Mouse (Mus musculus) stomach, embryonic 16.5 days (tissue): Measurements from ENCODE around the gene Azgp1. TPM values are rescaled to one million over a fixed set of nuclear protein-coding genes. Genes with fewer than 3 reads are reported as not detected.
"Not testable (repeated sequence)": the region's sequence is repeated elsewhere in the genome, so short reads cannot be mapped to it uniquely, and the experiment has no call there.

Source experiments
- ATAC-seq: fragments of 200-750 bp; cut with Nextera tagmentation; 2 replicates; pipeline ENCODE4 v1.8.0; 2017; ENCODE audit warnings: moderate number of reproducible peaks, moderate TSS enrichment; ENCODE audit not compliant: insufficient read depth, low FRiP score
- H3K27ac ChIP-seq: fragments of 300-500 bp; sonication (generic); 2 replicates; pipeline ENCODE4 v1.5.1; 2014; ENCODE audit warnings: low read length
- H3K27me3 ChIP-seq: fragments of 300-500 bp; sonication (generic); 2 replicates; pipeline ENCODE4 v1.6.1; 2014; ENCODE audit warnings: low read length, control low read depth, mixed read lengths; ENCODE audit not compliant: control insufficient read depth, insufficient read depth
- H3K36me3 ChIP-seq: fragments of 300-500 bp; sonication (generic); 2 replicates; pipeline ENCODE4 v1.6.1; 2014; ENCODE audit warnings: low read length; ENCODE audit not compliant: control insufficient read depth, insufficient read depth
- H3K4me1 ChIP-seq: fragments of 300-500 bp; sonication (generic); 2 replicates; pipeline ENCODE4 v1.6.1; 2014; ENCODE audit warnings: low read length, control low read depth, mixed read lengths; ENCODE audit not compliant: control insufficient read depth, insufficient read depth
- H3K4me2 ChIP-seq: fragments of 300-500 bp; sonication (generic); 2 replicates; pipeline ENCODE4 v1.6.1; 2014; ENCODE audit warnings: low read depth, low read length, mixed read lengths
- H3K4me3 ChIP-seq: fragments of 300-500 bp; sonication (generic); replicated peaks from 2 replicates; pipeline ENCODE4 v1.5.1; 2014; ENCODE audit warnings: mild to moderate bottlenecking, low read length
- H3K9ac ChIP-seq: fragments of 300-500 bp; sonication (generic); 2 replicates; pipeline ENCODE4 v1.6.1; 2014; ENCODE audit warnings: low read length
- H3K9me3 ChIP-seq: fragments of 300-500 bp; sonication (generic); replicated peaks from 2 replicates; pipeline ENCODE4 v1.6.1; 2016; ENCODE audit warnings: low read length, control low read depth; ENCODE audit not compliant: control insufficient read depth
- WGBS: fragments of 180-500 bp; shearing (Covaris S2); extraction: QIAGEN DNeasy Blood & Tissue Kit; methylation state at CpG from one replicate; pipeline ENCODE4 v1.1.7; 2014; 5-methylcytosine and 5-hydroxymethylcytosine counted together
- polyA plus RNA-seq: library from polyadenylated mRNA; unstranded; fragments of >200 nt; fragmentation: Nextera tagmentation; extraction: Ambion mirVana; gene quantifications from 2 replicates; pipeline ENCODE4 v1.2.1, GENCODE M21; 2015

Gene Azgp1
- polyA plus RNA-seq, 1 experiment from 2014 or later: 0.61 TPM

- Histone ChIP-seq H3K27ac (peak overlapping the region; percentile 46), H3K9ac (no peak overlapping the region), H3K36me3 (no peaks in the 10 kb centered on the region), H3K4me2 (no peak overlapping the region), H3K27me3 (no peaks in the 10 kb centered on the region), H3K4me3 (no peak overlapping the region), H3K9me3 (no peaks in the 10 kb centered on the region), H3K4me1 (no peaks in the 10 kb centered on the region)
- ATAC-seq: peak; percentile 78; the same call in 1 of the 2 replicates
- WGBS: 64% methylated on average over 2 of the region's 2 CpGs
These were observed 35.2 kb downstream of the Azgp1 start for GRCm38 (mm10) chr5:138016530-138016929.

- H3K4me1 ChIP-seq: no peaks in the 10 kb centered on the region
- ATAC-seq: peak; percentile 21; the same call in 1 of the 2 replicates
- no peak overlapping the region for H3K4me3 ChIP-seq
- no peak overlapping the region for H3K4me2 ChIP-seq
- no peak overlapping the region for H3K9ac ChIP-seq
- H3K36me3 ChIP-seq: no peaks in the 10 kb centered on the region
- H3K27me3 ChIP-seq: no peaks in the 10 kb centered on the region
- peak overlapping the region; percentile 21; the same call in 1 of the 2 replicates for H3K27ac ChIP-seq
- no peaks in the 10 kb centered on the region for H3K9me3 ChIP-seq
These were observed 35.7 kb downstream of the Azgp1 start for GRCm38 (mm10) chr5:138016997-138017396.

- H3K9me3 ChIP-seq, H3K4me1 ChIP-seq, ATAC-seq, H3K4me3 ChIP-seq, H3K4me2 ChIP-seq, H3K27ac ChIP-seq, H3K9ac ChIP-seq, H3K36me3 ChIP-seq, H3K27me3 ChIP-seq: not testable (repeated sequence)
- 82% methylated on average over 3 of the region's 4 CpGs for WGBS
These were observed 38.3 kb downstream of the Azgp1 start for GRCm38 (mm10) chr5:138019577-138019976.

- H3K36me3 ChIP-seq, ATAC-seq, H3K27me3 ChIP-seq, H3K9ac ChIP-seq, H3K4me1 ChIP-seq, H3K9me3 ChIP-seq, H3K4me3 ChIP-seq, H3K27ac ChIP-seq, H3K4me2 ChIP-seq: not testable (repeated sequence)
- 75% methylated on average over 3 of the region's 7 CpGs for WGBS
These were observed 39.7 kb downstream of the Azgp1 start, which contains the start of the genes Smok3a and Smok3b for GRCm38 (mm10) chr5:138020961-138021479. Gene Smok3a (plus strand): TSS chr5:138021261. Gene Smok3b (plus strand): TSS chr5:138021429.

Other genes starting within 250 kb of the Azgp1 start
- gene Nyap1, start 239.9 kb upstream of the Azgp1 start, polyA plus RNA-seq: 2.7 and 3.1 TPM in 2 replicates
- gene Tsc22d4, start 235.8 kb upstream of the Azgp1 start, polyA plus RNA-seq: 115 and 119 TPM in 2 replicates
- gene Ppp1r35, start 202.7 kb upstream of the Azgp1 start, polyA plus RNA-seq: 9.4 and 17.0 TPM in 2 replicates
- gene Mepce, start 193.9 kb upstream of the Azgp1 start, polyA plus RNA-seq: 7.4 and 8.2 TPM in 2 replicates
- gene Zcwpw1, start 193.7 kb upstream of the Azgp1 start, polyA plus RNA-seq: 15.4 and 18.0 TPM in 2 replicates
- gene Pilra, start 145.2 kb upstream of the Azgp1 start, polyA plus RNA-seq: 2.4 and 4.0 TPM in 2 replicates
- 0.84 and 0.87 TPM in 2 replicates for gene Pilrb1, start 123.4 kb upstream of the Azgp1 start, polyA plus RNA-seq
- gene Pilrb2, start 109.7 kb upstream of the Azgp1 start, polyA plus RNA-seq: 1.5 and 1.8 TPM in 2 replicates
- 14.7 and 15.9 TPM in 2 replicates for gene Cyp3a13, start 59.9 kb upstream of the Azgp1 start, polyA plus RNA-seq
- gene Gjc3, start 18.4 kb upstream of the Azgp1 start, polyA plus RNA-seq: 0.56 and 1.1 TPM in 2 replicates
- not detected in 2 replicates for gene Smok3a, start 39.7 kb downstream of the Azgp1 start, polyA plus RNA-seq
- gene Smok3b, start 39.9 kb downstream of the Azgp1 start, polyA plus RNA-seq: not detected in 2 replicates
- not detected in 2 replicates for gene Smok3c, start 71.7 kb downstream of the Azgp1 start, polyA plus RNA-seq
- 16.5 and 17.7 TPM in 2 replicates for gene Zkscan1, start 103.6 kb downstream of the Azgp1 start, polyA plus RNA-seq
- gene Zscan21, start 135.4 kb downstream of the Azgp1 start, polyA plus RNA-seq: 44.2 and 45.5 TPM in 2 replicates
- 13.3 and 15.1 TPM in 2 replicates for gene Zfp113, start 174.2 kb downstream of the Azgp1 start, polyA plus RNA-seq
- gene Cops6, start 179.6 kb downstream of the Azgp1 start, polyA plus RNA-seq: 281 and 289 TPM in 2 replicates
- gene Ap4m1, start 190.5 kb downstream of the Azgp1 start, polyA plus RNA-seq: 22.2 and 22.4 TPM in 2 replicates
- gene Mcm7, start 190.9 kb downstream of the Azgp1 start, polyA plus RNA-seq: 132 and 136 TPM in 2 replicates
- gene Taf6, start 205.9 kb downstream of the Azgp1 start, polyA plus RNA-seq: 73.7 and 74.9 TPM in 2 replicates
- 44.9 and 47.2 TPM in 2 replicates for gene Cnpy4, start 206.0 kb downstream of the Azgp1 start, polyA plus RNA-seq
- gene Mblac1, start 212.8 kb downstream of the Azgp1 start, polyA plus RNA-seq: 6.7 TPM in 2 replicates
- gene Nxpe5, start 244.4 kb downstream of the Azgp1 start, polyA plus RNA-seq: 0.06 TPM in 1 of 2 replicates, not detected in the other